Mouse (Mus musculus): ENCODE data around the gene Casp9. TPM values are rescaled to one million over a fixed set of nuclear protein-coding genes. Genes with fewer than 3 reads are reported as not detected.
A peak's percentile ranks its signal among the peaks of the same experiment; 100 is the strongest.

Casp9 gene
- polyA plus RNA-seq, 1 experiment from 2014 or later = 20.7 TPM

DNA sequence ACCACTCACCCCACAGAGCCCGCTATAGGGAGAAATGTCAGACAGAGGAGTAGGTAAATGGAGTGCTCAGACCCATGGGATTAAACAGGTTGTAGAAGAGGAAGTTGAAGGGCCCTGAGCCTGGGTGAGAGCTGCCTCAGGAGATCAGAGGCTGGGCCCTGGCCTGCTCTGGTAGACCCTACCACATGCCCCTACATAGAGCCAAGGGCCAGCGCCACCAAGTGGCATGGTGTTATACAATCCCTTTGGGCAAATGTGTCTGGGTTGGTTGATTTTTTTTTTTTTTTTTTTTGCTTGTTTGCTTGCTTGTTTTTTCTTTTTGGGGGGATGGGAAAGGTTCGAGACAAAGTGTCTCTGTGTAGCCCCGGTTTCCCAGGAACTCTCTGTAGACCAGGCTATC is 10.7 kb downstream of the Casp9 start:
- WGBS = 92% methylated on average over 4 of the region's 4 CpGs
- Histone ChIP-seq H3K27ac (ENCODE audit: low read length) (no peak overlapping the region), H3K4me1 (ENCODE audit: control insufficient read depth, insufficient read depth, low read length) (no peaks in the 10 kb centered on the region), H3K36me3 (ENCODE audit: control insufficient read depth, insufficient read depth, low read length) (peaks cover 40% of the 10 kb centered on the region), H3K4me2 (ENCODE audit: low read length) (no peak overlapping the region), H3K4me3 (ENCODE audit: low read depth, low read length) (no peak overlapping the region), H3K27me3 (ENCODE audit: control insufficient read depth, insufficient read depth, low read depth, low read length) (no peaks in the 10 kb centered on the region), H3K9ac (ENCODE audit: low read depth, low read length) (no peak overlapping the region), H3K9me3 (replicated peaks; ENCODE audit: control insufficient read depth, low read length, poor library complexity, severe bottlenecking) (no peaks in the 10 kb centered on the region)
- ATAC-seq = no peak

DNA sequence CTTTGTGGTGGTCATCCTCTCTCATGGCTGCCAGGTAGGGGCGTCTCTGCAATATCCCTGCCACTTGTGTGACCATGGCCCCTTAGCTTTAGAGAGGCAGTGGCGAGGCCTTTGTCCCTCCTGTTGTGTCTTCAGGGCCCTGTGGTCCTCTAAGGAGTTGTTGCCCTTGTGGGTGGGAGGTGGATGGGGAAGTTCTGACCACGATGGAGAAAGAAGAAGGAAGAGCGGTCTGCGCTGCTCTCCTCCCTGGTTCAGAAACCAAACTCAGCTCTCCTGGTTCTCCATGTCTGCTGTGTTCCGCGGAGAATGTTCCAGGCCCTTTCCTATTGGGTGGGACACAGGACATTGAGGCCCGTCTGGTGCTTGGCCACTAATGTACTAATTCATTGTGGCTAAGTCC is 12.5 kb downstream of the Casp9 start:
- no peak overlapping the region for H3K9ac ChIP-seq (ENCODE audit: low read depth, low read length)
- peaks cover 53% of the 10 kb centered on the region for H3K36me3 ChIP-seq (ENCODE audit: control insufficient read depth, insufficient read depth, low read length)
- no peak overlapping the region for H3K4me2 ChIP-seq (ENCODE audit: low read length)
- 94% methylated on average over 8 of the region's 8 CpGs for WGBS
- ATAC-seq = no peak
- no peak overlapping the region for H3K27ac ChIP-seq (ENCODE audit: low read length)
- H3K9me3 ChIP-seq (replicated peaks; ENCODE audit: control insufficient read depth, low read length, poor library complexity, severe bottlenecking) = no peaks in the 10 kb centered on the region
- no peak overlapping the region for H3K4me3 ChIP-seq (ENCODE audit: low read depth, low read length)
- H3K4me1 ChIP-seq (ENCODE audit: control insufficient read depth, insufficient read depth, low read length) = no peaks in the 10 kb centered on the region
- H3K27me3 ChIP-seq (ENCODE audit: control insufficient read depth, insufficient read depth, low read depth, low read length) = no peaks in the 10 kb centered on the region

DNA sequence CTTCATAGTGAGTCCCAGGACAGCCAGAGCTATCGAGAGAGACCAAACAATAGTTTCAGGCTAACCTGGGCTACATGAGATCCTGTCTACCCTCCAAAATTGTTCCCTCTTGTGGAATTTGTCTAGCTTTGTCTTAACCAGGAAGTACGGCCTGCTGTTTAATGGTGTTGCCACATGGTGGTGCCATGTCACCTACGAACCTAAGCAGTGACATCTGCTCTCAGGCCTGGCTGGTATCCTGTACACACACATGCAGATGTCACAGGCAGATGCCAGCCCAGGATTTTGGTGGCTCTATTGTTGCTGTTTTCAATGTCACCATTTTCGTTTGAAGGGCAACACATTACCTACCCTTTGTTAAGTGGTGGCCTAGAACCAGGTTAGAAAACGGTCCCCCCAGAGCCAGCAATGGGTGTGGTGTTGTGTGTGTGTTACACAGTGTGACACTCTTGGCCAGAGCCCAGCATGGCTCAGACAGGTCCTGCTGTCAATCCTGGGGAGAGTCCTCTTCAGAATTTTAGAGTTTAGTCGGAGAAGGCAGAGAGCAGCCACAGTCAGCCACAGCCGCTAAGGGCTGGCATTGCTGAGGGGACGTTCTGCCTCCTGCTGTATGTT is 16.5 kb downstream of the Casp9 start:
- Histone ChIP-seq H3K36me3 (ENCODE audit: control insufficient read depth, insufficient read depth, low read length) (peaks cover 51% of the 10 kb centered on the region), H3K4me1 (ENCODE audit: control insufficient read depth, insufficient read depth, low read length) (no peaks in the 10 kb centered on the region), H3K27ac (ENCODE audit: low read length) (0 out of 2 replicates have a peak overlapping the region, but pooled peaks have one; percentile 28), H3K27me3 (ENCODE audit: control insufficient read depth, insufficient read depth, low read depth, low read length) (no peaks in the 10 kb centered on the region), H3K4me3 (ENCODE audit: low read depth, low read length) (no peak overlapping the region), H3K9me3 (replicated peaks; ENCODE audit: control insufficient read depth, low read length, poor library complexity, severe bottlenecking) (no peaks in the 10 kb centered on the region), H3K4me2 (ENCODE audit: low read length) (no peak overlapping the region), H3K9ac (ENCODE audit: low read depth, low read length) (no peak overlapping the region)
- ATAC-seq = peak; percentile 66; the same call in 1 of the 2 replicates
- WGBS = 79% methylated on average over 8 of the region's 8 CpGs

DNA sequence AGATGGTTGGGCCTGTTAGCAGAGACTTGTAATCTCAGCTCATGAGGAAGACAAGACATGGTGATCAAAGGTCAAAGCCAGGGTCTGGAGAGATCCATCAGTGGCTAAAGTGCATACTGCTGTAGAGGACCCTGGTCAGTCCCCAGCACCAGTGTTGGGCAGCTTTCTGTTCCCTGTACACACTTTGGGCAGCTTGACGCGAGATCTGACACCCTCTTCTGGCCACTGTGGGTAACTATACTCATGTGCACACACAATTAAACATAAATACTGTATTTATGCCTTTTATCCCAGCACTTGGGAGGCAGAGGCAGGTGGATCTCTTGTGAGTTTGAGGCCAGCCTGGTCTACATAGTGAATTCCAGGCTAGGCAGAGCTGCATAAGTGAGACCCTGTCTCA is 17.6 kb downstream of the Casp9 start:
- H3K27me3 ChIP-seq (ENCODE audit: control insufficient read depth, insufficient read depth, low read depth, low read length) = no peaks in the 10 kb centered on the region
- peaks cover 42% of the 10 kb centered on the region for H3K36me3 ChIP-seq (ENCODE audit: control insufficient read depth, insufficient read depth, low read length)
- H3K27ac ChIP-seq (ENCODE audit: low read length) = no peak overlapping the region
- no peak overlapping the region for H3K4me2 ChIP-seq (ENCODE audit: low read length)
- no peak overlapping the region for H3K4me3 ChIP-seq (ENCODE audit: low read depth, low read length)
- H3K9ac ChIP-seq (ENCODE audit: low read depth, low read length) = no peak overlapping the region
- H3K4me1 ChIP-seq (ENCODE audit: control insufficient read depth, insufficient read depth, low read length) = no peaks in the 10 kb centered on the region
- 93% methylated on average over 2 of the region's 2 CpGs for WGBS
- ATAC-seq = no peak
- H3K9me3 ChIP-seq (replicated peaks; ENCODE audit: control insufficient read depth, low read length, poor library complexity, severe bottlenecking) = no peaks in the 10 kb centered on the region

DNA sequence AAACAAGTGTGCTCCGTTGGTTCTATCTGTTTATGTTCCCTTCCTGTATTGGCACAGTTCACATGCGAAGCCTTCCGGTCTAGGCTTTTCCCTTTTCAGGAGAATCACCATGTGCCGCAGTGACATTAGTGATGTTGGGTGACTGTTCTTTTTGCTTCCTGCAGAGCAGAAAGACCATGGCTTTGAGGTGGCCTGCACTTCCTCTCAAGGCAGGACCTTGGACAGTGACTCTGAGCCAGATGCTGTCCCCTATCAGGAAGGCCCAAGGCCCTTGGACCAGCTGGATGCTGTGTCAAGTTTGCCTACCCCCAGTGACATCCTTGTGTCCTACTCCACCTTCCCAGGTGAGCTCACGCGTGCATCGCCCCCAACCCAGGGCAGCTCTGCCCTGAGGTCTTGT is 18.0 kb downstream of the Casp9 start:
- ATAC-seq = no peak
- no peak overlapping the region for H3K4me3 ChIP-seq (ENCODE audit: low read depth, low read length)
- H3K9ac ChIP-seq (ENCODE audit: low read depth, low read length) = no peak overlapping the region
- H3K27me3 ChIP-seq (ENCODE audit: control insufficient read depth, insufficient read depth, low read depth, low read length) = no peaks in the 10 kb centered on the region
- peaks cover 40% of the 10 kb centered on the region for H3K36me3 ChIP-seq (ENCODE audit: control insufficient read depth, insufficient read depth, low read length)
- H3K9me3 ChIP-seq (replicated peaks; ENCODE audit: control insufficient read depth, low read length, poor library complexity, severe bottlenecking) = no peaks in the 10 kb centered on the region
- H3K27ac ChIP-seq (ENCODE audit: low read length) = no peak overlapping the region
- no peaks in the 10 kb centered on the region for H3K4me1 ChIP-seq (ENCODE audit: control insufficient read depth, insufficient read depth, low read length)
- H3K4me2 ChIP-seq (ENCODE audit: low read length) = no peak overlapping the region
- 98% methylated on average over 7 of the region's 7 CpGs for WGBS

DNA sequence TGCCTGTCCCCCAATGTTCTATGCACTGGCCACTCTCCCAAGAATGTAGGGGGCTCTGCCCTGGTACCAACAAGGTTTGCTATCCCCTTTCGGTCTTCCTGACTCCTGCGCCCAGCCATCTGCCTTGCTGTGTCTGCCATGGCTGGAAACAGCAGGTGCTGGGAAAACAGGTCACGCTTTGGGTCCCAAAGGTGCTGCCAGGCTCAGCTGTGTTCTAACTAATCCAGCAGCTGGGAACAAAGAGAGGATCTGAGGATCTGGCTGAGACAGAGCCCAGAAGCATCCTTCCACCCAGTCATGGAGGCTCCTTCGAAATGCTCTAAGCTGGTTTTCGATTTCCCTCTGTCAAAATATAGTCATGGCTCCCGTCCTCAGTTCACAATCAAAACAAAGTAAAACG is 22.9 kb downstream of the Casp9 start:
- ATAC-seq = no peak
- Histone ChIP-seq H3K36me3 (ENCODE audit: control insufficient read depth, insufficient read depth, low read length) (peaks cover 10% of the 10 kb centered on the region), H3K27me3 (ENCODE audit: control insufficient read depth, insufficient read depth, low read depth, low read length) (no peaks in the 10 kb centered on the region), H3K27ac (ENCODE audit: low read length) (no peak overlapping the region), H3K4me2 (ENCODE audit: low read length) (no peak overlapping the region), H3K9ac (ENCODE audit: low read depth, low read length) (no peak overlapping the region), H3K4me1 (ENCODE audit: control insufficient read depth, insufficient read depth, low read length) (no peaks in the 10 kb centered on the region), H3K4me3 (ENCODE audit: low read depth, low read length) (no peak overlapping the region), H3K9me3 (replicated peaks; ENCODE audit: control insufficient read depth, low read length, poor library complexity, severe bottlenecking) (no peaks in the 10 kb centered on the region)
- whole genome bisulfite sequencing = 68% methylated on average over 7 of the region's 7 CpGs

DNA sequence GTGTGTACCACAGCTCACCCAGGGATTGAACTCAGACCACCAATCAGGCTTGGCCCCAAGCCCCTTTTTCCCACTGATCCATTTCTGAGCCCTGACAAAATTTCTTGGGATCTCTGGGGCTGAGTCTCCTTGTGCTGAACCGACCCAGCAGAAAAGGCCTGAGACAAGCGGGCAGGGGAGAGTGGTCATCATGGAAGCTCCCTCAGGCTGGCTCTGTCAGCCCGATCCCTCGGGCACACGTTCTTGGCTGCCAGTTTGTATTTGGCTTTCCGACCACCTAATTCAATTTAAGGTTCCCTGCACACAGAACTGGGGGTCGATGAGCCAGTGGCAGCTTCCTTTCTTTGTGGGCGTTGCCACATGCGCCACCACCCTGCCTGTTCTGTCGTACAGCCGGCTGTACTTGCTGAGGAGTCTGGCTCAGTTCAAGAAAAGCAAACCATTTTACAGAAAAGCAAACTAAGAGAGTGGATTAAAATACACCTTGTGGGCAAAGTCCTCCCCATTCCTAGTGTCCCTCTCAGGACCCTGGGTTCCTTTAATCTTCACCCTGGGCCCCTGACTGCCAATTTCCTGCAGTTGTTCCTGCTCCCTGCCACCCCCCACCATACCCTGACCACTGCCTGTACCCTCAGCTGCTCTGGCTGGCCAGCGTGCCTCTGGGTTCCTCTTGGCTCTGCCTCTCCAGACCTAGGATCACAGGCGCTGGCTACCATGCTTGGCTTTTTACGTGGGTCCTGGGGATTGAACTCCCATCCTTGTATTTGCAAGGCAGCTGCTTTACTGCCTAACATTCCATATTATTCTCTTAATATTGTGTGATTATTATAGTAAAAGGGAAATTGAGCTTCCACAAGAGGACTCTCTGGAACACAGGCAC is 23.6 kb downstream of the Casp9 start:
- Histone ChIP-seq H3K4me3 (ENCODE audit: low read depth, low read length) (no peak overlapping the region), H3K9me3 (replicated peaks; ENCODE audit: control insufficient read depth, low read length, poor library complexity, severe bottlenecking) (no peaks in the 10 kb centered on the region), H3K4me2 (ENCODE audit: low read length) (no peak overlapping the region), H3K9ac (ENCODE audit: low read depth, low read length) (no peak overlapping the region), H3K27me3 (ENCODE audit: control insufficient read depth, insufficient read depth, low read depth, low read length) (no peaks in the 10 kb centered on the region), H3K4me1 (ENCODE audit: control insufficient read depth, insufficient read depth, low read length) (no peaks in the 10 kb centered on the region), H3K27ac (ENCODE audit: low read length) (no peak overlapping the region), H3K36me3 (ENCODE audit: control insufficient read depth, insufficient read depth, low read length) (peaks cover 7% of the 10 kb centered on the region)
- no peak for ATAC-seq
- 59% methylated on average over 14 of the region's 14 CpGs for WGBS

DNA sequence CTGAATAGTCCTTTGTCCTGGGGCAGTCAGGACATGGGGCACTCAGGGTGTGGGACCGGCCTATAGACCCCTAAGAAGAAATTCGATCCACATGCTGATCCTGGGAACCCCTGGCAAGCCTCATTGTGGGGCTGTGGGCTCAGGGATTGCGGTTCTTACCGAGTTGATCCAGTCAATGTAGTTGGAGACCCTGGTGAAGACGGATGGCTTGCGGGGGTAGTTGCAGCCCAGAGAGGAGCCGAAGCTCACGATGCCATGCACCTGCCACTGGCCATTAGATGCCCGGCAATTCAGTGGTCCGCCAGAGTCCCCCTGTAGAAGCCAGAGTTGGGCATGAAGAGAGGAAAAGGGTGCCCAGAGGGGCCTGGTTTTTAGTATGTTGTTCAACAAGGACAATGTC is 24.3 kb downstream of the Casp9 start:
- ATAC-seq = no peak
- H3K9ac ChIP-seq (ENCODE audit: low read depth, low read length) = no peak overlapping the region
- no peaks in the 10 kb centered on the region for H3K9me3 ChIP-seq (replicated peaks; ENCODE audit: control insufficient read depth, low read length, poor library complexity, severe bottlenecking)
- 49% methylated on average over 10 of the region's 10 CpGs for WGBS
- H3K4me3 ChIP-seq (ENCODE audit: low read depth, low read length) = no peak overlapping the region
- no peak overlapping the region for H3K4me2 ChIP-seq (ENCODE audit: low read length)
- peaks cover 7% of the 10 kb centered on the region for H3K36me3 ChIP-seq (ENCODE audit: control insufficient read depth, insufficient read depth, low read length)
- no peaks in the 10 kb centered on the region for H3K27me3 ChIP-seq (ENCODE audit: control insufficient read depth, insufficient read depth, low read depth, low read length)
- H3K27ac ChIP-seq (ENCODE audit: low read length) = no peak overlapping the region
- no peaks in the 10 kb centered on the region for H3K4me1 ChIP-seq (ENCODE audit: control insufficient read depth, insufficient read depth, low read length)

DNA sequence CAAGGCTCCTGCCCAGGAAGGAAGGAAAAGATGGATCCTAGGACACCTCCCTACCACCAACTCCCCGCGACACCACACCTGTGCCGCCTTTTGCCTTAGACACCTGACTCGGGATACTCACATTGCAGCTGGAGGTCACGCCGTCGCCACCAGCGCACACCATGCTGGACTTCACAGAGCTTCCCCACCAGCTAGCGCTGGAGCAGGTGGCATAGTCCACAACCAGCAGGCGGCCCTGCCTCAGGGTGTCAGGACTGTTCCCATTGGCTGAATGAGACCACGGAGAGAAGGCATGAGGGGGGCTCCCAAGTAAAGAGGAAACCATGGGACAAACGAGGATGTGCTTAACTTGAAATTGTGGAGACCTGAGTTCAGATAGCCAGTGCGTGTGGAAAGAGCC is 25.4 kb downstream of the Casp9 start:
- Histone ChIP-seq H3K9me3 (replicated peaks; ENCODE audit: control insufficient read depth, low read length, poor library complexity, severe bottlenecking) (no peaks in the 10 kb centered on the region), H3K9ac (ENCODE audit: low read depth, low read length) (no peak overlapping the region), H3K36me3 (ENCODE audit: control insufficient read depth, insufficient read depth, low read length) (peaks cover 3% of the 10 kb centered on the region), H3K4me1 (ENCODE audit: control insufficient read depth, insufficient read depth, low read length) (no peaks in the 10 kb centered on the region), H3K4me2 (ENCODE audit: low read length) (no peak overlapping the region), H3K27me3 (ENCODE audit: control insufficient read depth, insufficient read depth, low read depth, low read length) (no peaks in the 10 kb centered on the region), H3K27ac (ENCODE audit: low read length) (no peak overlapping the region), H3K4me3 (ENCODE audit: low read depth, low read length) (no peak overlapping the region)
- WGBS = 94% methylated on average over 13 of the region's 13 CpGs
- ATAC-seq = no peak

All from midbrain, embryonic 16.5 days (tissue).